15 mouse cellular contexts compared by ENCODE assay signal in genomic region chr5:73406861-73407260, GRCm38 (mm10). TPM values are rescaled to one million over a fixed set of nuclear protein-coding genes. Genes with fewer than 3 reads are reported as not detected.
DNase-seq lines count a peak whose midpoint lies in the region; ATAC-seq lines count a peak whose summit lies in the region.
"Had no signal": no experiment of that assay in that cellular context is flagged by ENCODE, and none has a peak within 500 bp of the region (broad histone marks: within the 10 kb centered on the region; RNA-seq: fewer than 3 reads in every experiment).

No protein-coding gene starts in this region.

- no peaks in the 10 kb centered on the region for H3K9me3 ChIP-seq in forebrain, embryonic 11.5 days (ENCODE audit: control insufficient read depth, low read length)
- no peaks in the 10 kb centered on the region for H3K9me3 ChIP-seq in forebrain, embryonic 12.5 days
- no peaks in the 10 kb centered on the region for H3K9me3 ChIP-seq in kidney, embryonic 16.5 days (ENCODE audit: low read length)
- H3K9me3 ChIP-seq in neural tube, embryonic 15.5 days (replicated peaks), result no peaks in the 10 kb centered on the region
- H3K9me3 ChIP-seq: neural tube, embryonic 13.5 days had no signal

- H3K4me2 ChIP-seq in forebrain, embryonic 11.5 days (ENCODE audit: low read depth, low read length, severe bottlenecking), result no peak overlapping the region
- H3K4me2 ChIP-seq in forebrain, embryonic 12.5 days, result no peak overlapping the region
- no peak overlapping the region for H3K4me2 ChIP-seq in kidney, embryonic 16.5 days (replicated peaks; ENCODE audit: low read depth, low read length)
- peak overlapping the region; percentile 83; the same call in 1 of the 2 replicates for H3K4me2 ChIP-seq in neural tube, embryonic 15.5 days

- no peak overlapping the region for H3K4me3 ChIP-seq in forebrain, embryonic 11.5 days (ENCODE audit: low read depth, low read length)
- H3K4me3 ChIP-seq in forebrain, embryonic 12.5 days (replicated peaks), result no peak overlapping the region
- H3K4me3 ChIP-seq in kidney, embryonic 16.5 days (ENCODE audit: low read length), result no peak overlapping the region
- no peak overlapping the region; the same call in 1 of the 2 replicates for H3K4me3 ChIP-seq in neural tube, embryonic 15.5 days (replicated peaks)

- H3K9ac ChIP-seq in forebrain, embryonic 11.5 days (ENCODE audit: low read length), result no peak overlapping the region
- no peak overlapping the region for H3K9ac ChIP-seq in forebrain, embryonic 12.5 days
- no peak overlapping the region for H3K9ac ChIP-seq in kidney, embryonic 16.5 days (replicated peaks; ENCODE audit: low read length)
- H3K9ac ChIP-seq in neural tube, embryonic 15.5 days (replicated peaks), result no peak overlapping the region

- H3K4me1 ChIP-seq in forebrain, embryonic 11.5 days (replicated peaks; ENCODE audit: control insufficient read depth, insufficient read depth, low read length), result peaks cover 7% of the 10 kb centered on the region; the same call in 1 of the 2 replicates
- H3K4me1 ChIP-seq in forebrain, embryonic 12.5 days, result peaks cover 10% of the 10 kb centered on the region
- H3K4me1 ChIP-seq in kidney, embryonic 16.5 days (ENCODE audit: insufficient read depth, low read length), result peaks cover 9% of the 10 kb centered on the region
- peaks cover 11% of the 10 kb centered on the region for H3K4me1 ChIP-seq in neural tube, embryonic 15.5 days

- no peaks in the 10 kb centered on the region for H3K36me3 ChIP-seq in forebrain, embryonic 11.5 days (ENCODE audit: control insufficient read depth, insufficient read depth, low read length)
- H3K36me3 ChIP-seq in forebrain, embryonic 12.5 days (replicated peaks), result no peaks in the 10 kb centered on the region
- no peaks in the 10 kb centered on the region for H3K36me3 ChIP-seq in kidney, embryonic 16.5 days (ENCODE audit: insufficient read depth, low read length)
- H3K36me3 ChIP-seq in neural tube, embryonic 15.5 days, result no peaks in the 10 kb centered on the region
- H3K36me3 ChIP-seq: neural tube, embryonic 13.5 days had no signal

- H3K27me3 ChIP-seq in forebrain, embryonic 11.5 days (ENCODE audit: control insufficient read depth, insufficient read depth, low read length), result peaks cover 17% of the 10 kb centered on the region
- H3K27me3 ChIP-seq in forebrain, embryonic 12.5 days, result peaks cover 50% of the 10 kb centered on the region
- peaks cover 42% of the 10 kb centered on the region for H3K27me3 ChIP-seq in kidney, embryonic 16.5 days (ENCODE audit: insufficient read depth, low read length)
- peaks cover 35% of the 10 kb centered on the region for H3K27me3 ChIP-seq in neural tube, embryonic 15.5 days (replicated peaks)
- H3K27me3 ChIP-seq: Patski had no signal

- DNase-seq in forebrain, embryonic 11.5 days (ENCODE audit: low spot score), result peak; percentile 49
- peak; percentile 21 for DNase-seq in kidney, adult 9 months
- DNase-seq in neural tube, embryonic 10.5 days (ENCODE audit: extremely low spot score, low spot score), result no peak
- peak; percentile 26 for DNase-seq in right cerebral cortex, postnatal 4 days
- DNase-seq in embryo, embryonic 10 days (ENCODE audit: low spot score), result no peak
- DNase-seq: adrenal gland, postnatal 36 days; cerebellum, adult 8-10 months; gastrocnemius, adult 2 months; spleen, adult 18-20 months had no signal

- no peak for ATAC-seq in forebrain, embryonic 11.5 days (replicated peaks; ENCODE audit: low FRiP score)
- ATAC-seq in forebrain, embryonic 12.5 days (ENCODE audit: low FRiP score), result no peak
- no peak for ATAC-seq in kidney, embryonic 16.5 days (ENCODE audit: low FRiP score, low TSS enrichment)
- ATAC-seq in neural tube, embryonic 15.5 days (ENCODE audit: low FRiP score), result no peak
- ATAC-seq: Patski had no signal

- 53% methylated on average over 6 of the region's 6 CpGs for WGBS in forebrain, embryonic 11.5 days
- WGBS in forebrain, embryonic 12.5 days, result 45% methylated on average over 6 of the region's 6 CpGs
- WGBS in kidney, embryonic 16.5 days, result 21% methylated on average over 6 of the region's 6 CpGs
- 44% methylated on average over 6 of the region's 6 CpGs for whole genome bisulfite sequencing in neural tube, embryonic 15.5 days

- H3K27ac ChIP-seq in forebrain, embryonic 11.5 days (ENCODE audit: low read depth, low read length), result no peak overlapping the region
- no peak overlapping the region for H3K27ac ChIP-seq in forebrain, embryonic 12.5 days
- no peak overlapping the region for H3K27ac ChIP-seq in kidney, embryonic 16.5 days (ENCODE audit: low read length)
- no peak overlapping the region for H3K27ac ChIP-seq in neural tube, embryonic 15.5 days (replicated peaks)
- H3K27ac ChIP-seq: gastrocnemius, adult 2 months; neural tube, embryonic 13.5 days had no signal

RNA-seq across cellular contexts. Expression of gene Cwh43, which starts 1.0 kb away (rescaled TPM):
- not detected in 2 replicates for polyA plus RNA-seq in forebrain, embryonic 11.5 days (2014; fragmentation: Nextera tagmentation; extraction: Ambion mirVana)
- polyA plus RNA-seq in forebrain, embryonic 12.5 days (2016; fragmentation: Nextera tagmentation; extraction: Ambion mirVana), result 0.08 TPM in 2 replicates
- 1.3 and 1.4 TPM in 2 replicates for polyA plus RNA-seq in kidney, embryonic 16.5 days (2015; fragmentation: Nextera tagmentation; extraction: Ambion mirVana)
- 0.45 and 0.56 TPM in 2 replicates for polyA plus RNA-seq in neural tube, embryonic 15.5 days (2015; fragmentation: Nextera tagmentation; extraction: Ambion mirVana)
- polyA plus RNA-seq: liver, adult 2 months; Patski had no signal

Comparison
In these comparisons a context has a peak if more than half of its experiments do, and no peak if none do; other contexts are left out.
1. DNase-seq: peak in forebrain, embryonic 11.5 days (single experiment), kidney, adult 9 months (single experiment) and right cerebral cortex, postnatal 4 days (single experiment); none in neural tube, embryonic 10.5 days (single experiment) and embryo, embryonic 10 days (single experiment).